Mouse (Mus musculus): Measurements from ENCODE around the gene Slc16a5.

Gene Slc16a5

DNA sequence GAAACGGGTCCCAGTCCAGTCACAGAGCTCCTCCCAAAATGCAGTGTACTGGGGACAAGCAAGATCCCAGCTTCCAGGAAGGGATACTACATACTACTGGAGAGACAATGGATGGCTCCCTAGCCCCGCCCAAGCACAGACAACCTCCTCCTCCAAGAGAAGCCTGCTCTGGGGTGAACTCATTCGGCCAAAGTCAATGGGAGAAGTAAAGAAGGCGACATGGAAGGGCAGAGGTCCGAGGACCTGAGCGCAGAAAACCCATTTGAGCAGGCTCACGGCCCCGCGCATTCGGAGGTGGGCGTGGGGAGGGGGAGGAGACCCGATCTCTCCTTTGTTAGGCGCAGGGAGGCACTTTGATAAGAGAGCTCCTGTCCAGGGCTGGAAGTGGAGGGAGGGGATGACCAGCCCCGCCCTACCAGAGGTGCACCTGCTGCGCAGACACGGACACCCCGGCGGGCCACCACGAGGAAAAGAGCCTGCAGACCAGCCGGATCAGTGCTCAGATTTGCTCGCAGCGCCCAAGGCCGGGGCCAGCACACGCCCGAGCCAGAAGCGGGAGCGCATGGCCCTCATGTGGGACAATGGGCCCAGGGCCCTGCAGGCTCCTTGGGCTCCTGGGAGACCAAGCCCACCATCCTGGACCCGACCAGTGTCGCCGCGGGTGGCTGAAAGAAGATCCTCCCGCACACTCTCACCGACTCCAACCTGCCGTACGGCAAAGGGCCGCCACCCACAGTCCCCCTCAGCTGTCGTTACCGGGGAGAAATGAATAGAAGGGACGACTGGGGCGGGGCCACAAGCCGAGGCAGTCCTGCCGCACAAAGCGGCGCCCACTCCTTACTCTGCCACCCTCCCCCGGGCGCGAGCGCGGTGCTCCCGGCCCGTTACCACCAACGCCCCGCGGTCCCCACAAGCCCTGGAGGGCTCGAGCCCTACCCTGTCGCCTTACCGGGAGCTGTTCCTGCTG is 51.3 kb downstream of the Slc16a5 start:
- no peak for DNase-seq (ENCODE audit: low spot score in 2 of 2)

DNA sequence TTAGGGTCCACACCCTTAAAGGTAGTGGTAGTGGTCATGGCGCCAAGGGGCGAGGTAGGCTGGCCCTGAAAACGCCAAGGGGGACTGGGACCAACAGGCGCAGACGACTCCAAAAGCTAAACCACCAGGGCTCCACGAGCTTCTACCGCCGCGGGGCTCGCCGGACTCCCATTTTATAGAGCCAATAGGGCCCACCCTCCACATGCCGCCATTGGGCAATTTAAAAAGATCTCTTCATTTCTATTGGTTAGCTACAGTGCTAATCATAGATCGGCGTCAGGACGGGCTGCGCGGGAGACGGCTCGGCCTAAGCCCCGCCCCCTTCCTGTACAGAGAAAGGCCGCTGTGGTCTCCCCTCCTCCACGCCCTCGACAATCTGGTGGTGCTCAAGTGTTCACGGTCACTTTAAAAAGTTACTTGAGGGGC is 52.0 kb downstream of the Slc16a5 start, which contains the start of gene Jpt1:
Gene Jpt1 (minus strand): TSS at position 150 of the 426 bp plus-strand sequence.
- peak; percentile 93 to 98 for DNase-seq (ENCODE audit: low spot score in 2 of 2)

DNA sequence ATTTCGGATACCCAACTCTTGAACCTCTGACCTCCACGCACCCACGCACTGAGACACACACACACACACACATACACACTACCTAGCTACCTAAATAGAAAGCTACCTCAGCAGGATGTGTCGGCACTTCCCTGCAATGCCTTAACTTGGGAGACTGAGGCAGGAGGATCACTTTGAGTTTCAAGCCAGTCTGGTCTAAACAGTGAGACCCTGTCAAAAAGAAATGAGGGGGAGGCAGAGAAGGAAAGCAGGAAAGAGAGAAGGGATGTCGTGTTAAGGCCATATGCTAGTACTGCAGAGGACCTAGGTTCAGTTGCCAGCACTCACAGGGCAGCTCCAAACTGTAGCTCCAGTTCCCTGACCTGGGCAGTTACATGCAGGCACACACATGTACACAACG is 52.7 kb downstream of the Slc16a5 start:
- no peak for DNase-seq (ENCODE audit: low spot score in 2 of 2)

DNA sequence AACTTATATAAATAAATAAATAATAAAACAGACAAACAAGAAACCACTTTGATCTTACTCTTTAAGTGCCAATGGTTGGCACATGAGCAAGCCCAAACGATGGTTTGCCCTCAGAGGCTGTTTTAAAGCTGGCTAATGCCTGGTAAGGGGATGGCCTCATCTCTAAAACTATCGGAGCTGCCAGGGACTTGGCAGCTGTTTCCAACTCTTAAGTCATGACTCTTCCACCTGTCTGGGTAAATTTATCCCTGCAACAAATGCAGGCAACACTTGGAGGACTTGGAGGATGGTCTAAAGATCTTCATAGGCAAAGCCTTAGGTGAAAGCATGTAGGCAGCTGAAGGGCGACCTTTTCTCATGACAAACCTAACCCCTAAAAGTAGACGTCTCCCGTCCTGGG is 54.7 kb downstream of the Slc16a5 start:
- no peak for DNase-seq (ENCODE audit: low spot score in 2 of 2)

DNA sequence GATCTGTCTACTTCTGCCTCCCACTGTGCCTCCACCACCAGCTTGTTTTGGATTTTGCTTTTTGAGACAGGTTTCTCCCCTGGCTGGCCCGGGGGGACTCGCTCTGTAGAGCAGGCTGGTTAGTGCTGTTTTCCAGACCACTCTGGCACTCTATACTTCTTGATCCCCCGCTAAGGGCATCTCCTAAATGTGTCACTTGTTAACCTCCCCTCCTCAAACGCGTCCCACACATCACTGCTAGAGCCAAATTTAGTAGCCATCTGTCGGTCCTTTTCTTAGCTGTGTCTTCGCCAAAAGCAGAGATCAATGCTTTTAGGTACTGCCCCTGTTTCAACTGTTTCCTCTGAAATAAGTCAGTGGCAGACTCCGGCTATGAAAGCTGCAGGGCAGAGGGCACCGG is 56.4 kb downstream of the Slc16a5 start:
- DNase-seq (ENCODE audit: low spot score in 2 of 2) = peak in 1 of 2 experiments; percentile 44

DNA sequence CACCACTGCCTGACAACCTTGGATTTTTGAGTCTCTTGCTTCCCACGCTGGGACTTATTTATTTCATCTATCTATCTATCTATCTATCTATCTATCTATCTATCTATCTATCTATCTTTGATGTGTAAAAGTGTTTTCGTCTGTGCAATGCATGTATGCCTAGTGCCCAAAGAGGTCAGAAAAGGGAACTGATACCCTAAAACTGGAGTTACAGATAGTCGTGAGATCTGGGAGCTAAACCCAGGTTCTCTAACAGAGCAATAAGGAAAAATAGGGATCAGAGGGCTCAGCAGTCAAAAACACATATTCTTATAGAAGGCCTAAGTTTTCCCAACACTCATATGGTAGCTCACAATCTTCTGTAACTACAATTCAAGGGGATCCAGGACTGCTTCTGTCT is 57.3 kb downstream of the Slc16a5 start:
- no peak for DNase-seq (ENCODE audit: low spot score in 2 of 2)

DNA sequence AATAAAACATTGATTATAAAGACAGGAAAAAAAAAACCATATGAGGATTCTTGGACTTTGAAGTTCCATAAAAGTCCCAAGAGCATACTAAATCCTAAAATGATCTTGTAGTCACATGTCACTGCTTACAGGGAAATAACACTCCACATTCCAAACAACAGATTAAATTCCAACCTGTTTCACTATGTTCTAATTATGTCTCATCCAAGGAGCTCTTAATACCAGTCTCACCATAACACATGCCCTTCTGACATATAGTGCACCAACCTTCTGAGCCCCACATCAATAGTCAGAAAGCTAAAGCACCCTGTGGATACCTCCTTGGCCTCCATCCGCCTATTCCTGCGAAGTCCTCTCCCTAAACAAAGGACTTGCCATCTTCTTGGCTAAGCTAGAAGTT is 57.9 kb downstream of the Slc16a5 start:
- no peak for DNase-seq (ENCODE audit: low spot score in 2 of 2)

DNA sequence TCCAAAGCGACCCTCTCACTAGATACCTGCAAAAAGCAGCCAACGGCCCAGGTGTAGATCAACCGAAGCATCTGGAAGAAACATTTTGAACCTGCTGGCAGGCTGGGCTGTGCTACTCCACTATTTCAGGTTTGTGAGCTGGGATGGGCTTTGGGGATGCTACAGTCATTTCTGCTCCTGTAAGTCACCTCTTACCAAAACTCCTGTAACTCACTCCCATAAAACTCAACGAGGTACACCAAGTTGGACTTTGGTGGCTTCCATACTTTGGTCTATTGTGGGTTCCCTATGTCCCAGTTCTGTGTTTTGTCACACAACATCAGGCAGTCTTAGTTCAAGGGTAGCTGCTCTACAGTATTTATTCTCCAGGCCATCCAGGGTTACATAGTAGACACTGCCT is 58.8 kb downstream of the Slc16a5 start:
- DNase-seq (ENCODE audit: low spot score in 2 of 2) = no peak

DNA sequence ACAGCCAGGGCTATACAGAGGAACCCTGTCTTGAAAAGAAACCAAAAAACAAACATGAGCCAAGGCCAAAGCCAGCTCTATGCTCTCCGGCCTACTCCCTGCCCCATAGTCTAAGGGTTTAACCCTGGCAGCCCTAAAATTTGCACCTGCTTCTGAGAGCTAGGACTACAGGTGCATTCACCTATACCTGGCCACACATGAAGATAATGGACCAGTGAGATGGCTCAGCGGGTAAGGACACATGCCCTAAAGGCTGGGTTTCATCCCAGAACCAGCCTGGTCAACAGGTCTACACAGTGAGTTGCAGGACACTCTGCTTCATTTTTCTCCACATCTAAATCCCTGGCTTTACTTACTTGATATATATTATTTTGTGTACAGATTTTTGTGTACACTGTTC is 60.0 kb downstream of the Slc16a5 start:
- no peak for DNase-seq (ENCODE audit: low spot score in 2 of 2)

DNA sequence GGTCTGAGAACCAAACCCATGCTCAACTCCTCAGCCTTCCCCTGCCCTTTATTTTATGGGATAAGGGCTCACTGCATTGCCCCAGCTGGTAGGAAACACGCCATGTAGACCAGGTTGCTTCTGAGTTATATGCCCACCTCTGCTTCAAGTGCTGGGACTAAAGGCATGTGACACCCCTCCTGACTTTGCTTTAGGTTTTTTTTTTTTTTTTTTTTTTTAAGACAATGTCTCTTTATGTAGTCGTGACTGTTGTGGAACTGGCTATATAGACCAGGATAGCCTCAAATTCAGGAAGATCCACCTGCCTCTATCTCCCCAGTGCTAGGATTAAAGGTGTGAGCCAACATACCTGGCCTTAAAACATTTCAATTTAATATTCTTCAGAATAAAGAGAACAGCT is 60.4 kb downstream of the Slc16a5 start:
- DNase-seq (ENCODE audit: low spot score in 2 of 2) = no peak
